Mouse (Mus musculus) G1E (cell line): ENCODE results near the gene Hoxc10.

Source experiments
- CTCF ChIP-seq: IDR thresholded peaks from 2 replicates; pipeline ENCODE4 v1.5.1; 2012; ENCODE audit warnings: low read depth, low read length, inconsistent platforms, mixed read lengths
- GATA1 ChIP-seq: IDR thresholded peaks from 2 replicates; pipeline ENCODE4 v1.6.1; 2012; ENCODE audit warnings: borderline replicate concordance, low read length, inconsistent platforms, mixed read lengths
- GATA2 ChIP-seq: IDR thresholded peaks from 2 replicates; pipeline ENCODE4 v1.6.1; 2012; ENCODE audit warnings: low read depth, low read length, inconsistent platforms, borderline replicate concordance
- POLR2AphosphoS5 ChIP-seq: IDR thresholded peaks from 2 replicates; pipeline ENCODE4 v1.6.1; 2012; ENCODE audit warnings: low read depth, low read length, inconsistent platforms; ENCODE audit not compliant: insufficient replicate concordance
- TAL1 ChIP-seq: conservative IDR thresholded peaks from 2 replicates; pipeline ENCODE4 v1.6.1; 2012; ENCODE audit warnings: low read depth, low read length, inconsistent platforms, mixed read lengths

- no peak for TF ChIP-seq CTCF
- no peak for TF ChIP-seq POLR2AphosphoS5
- TF ChIP-seq TAL1, result no peak
- no peak for TF ChIP-seq GATA1
- TF ChIP-seq GATA2, result no peak
These were observed 14.3 kb downstream of the Hoxc10 start for GRCm38 (mm10) chr15:102980912-102981311.
